Mouse (Mus musculus) stomach, embryonic 16.5 days (tissue): ENCODE measurements around the gene Nostrin. TPM values are rescaled to one million over a fixed set of nuclear protein-coding genes. Genes with fewer than 3 reads are reported as not detected.
A peak's percentile ranks its signal among the peaks of the same experiment; 100 is the strongest.

Experiments
- ATAC-seq: fragments of 200-750 bp; cut with Nextera tagmentation; 2 replicates; pipeline ENCODE4 v1.8.0; 2017; ENCODE audit warnings: moderate number of reproducible peaks, moderate TSS enrichment; ENCODE audit not compliant: insufficient read depth, low FRiP score
- H3K27ac ChIP-seq: fragments of 300-500 bp; sonication (generic); 2 replicates; pipeline ENCODE4 v1.5.1; 2014; ENCODE audit warnings: low read length
- H3K27me3 ChIP-seq: fragments of 300-500 bp; sonication (generic); 2 replicates; pipeline ENCODE4 v1.6.1; 2014; ENCODE audit warnings: low read length, control low read depth, mixed read lengths; ENCODE audit not compliant: control insufficient read depth, insufficient read depth
- H3K36me3 ChIP-seq: fragments of 300-500 bp; sonication (generic); 2 replicates; pipeline ENCODE4 v1.6.1; 2014; ENCODE audit warnings: low read length; ENCODE audit not compliant: control insufficient read depth, insufficient read depth
- H3K4me1 ChIP-seq: fragments of 300-500 bp; sonication (generic); 2 replicates; pipeline ENCODE4 v1.6.1; 2014; ENCODE audit warnings: low read length, control low read depth, mixed read lengths; ENCODE audit not compliant: control insufficient read depth, insufficient read depth
- H3K4me2 ChIP-seq: fragments of 300-500 bp; sonication (generic); 2 replicates; pipeline ENCODE4 v1.6.1; 2014; ENCODE audit warnings: low read depth, low read length, mixed read lengths
- H3K4me3 ChIP-seq: fragments of 300-500 bp; sonication (generic); replicated peaks from 2 replicates; pipeline ENCODE4 v1.5.1; 2014; ENCODE audit warnings: mild to moderate bottlenecking, low read length
- H3K9ac ChIP-seq: fragments of 300-500 bp; sonication (generic); 2 replicates; pipeline ENCODE4 v1.6.1; 2014; ENCODE audit warnings: low read length
- H3K9me3 ChIP-seq: fragments of 300-500 bp; sonication (generic); replicated peaks from 2 replicates; pipeline ENCODE4 v1.6.1; 2016; ENCODE audit warnings: low read length, control low read depth; ENCODE audit not compliant: control insufficient read depth
- WGBS: fragments of 180-500 bp; shearing (Covaris S2); extraction: QIAGEN DNeasy Blood & Tissue Kit; methylation state at CpG from one replicate; pipeline ENCODE4 v1.1.7; 2014; 5-methylcytosine and 5-hydroxymethylcytosine counted together
- polyA plus RNA-seq: library from polyadenylated mRNA; unstranded; fragments of >200 nt; fragmentation: Nextera tagmentation; extraction: Ambion mirVana; gene quantifications from 2 replicates; pipeline ENCODE4 v1.2.1, GENCODE M21; 2015

The Nostrin gene
- polyA plus RNA-seq, 1 experiment from 2014 or later: 12.8 TPM

DNA sequence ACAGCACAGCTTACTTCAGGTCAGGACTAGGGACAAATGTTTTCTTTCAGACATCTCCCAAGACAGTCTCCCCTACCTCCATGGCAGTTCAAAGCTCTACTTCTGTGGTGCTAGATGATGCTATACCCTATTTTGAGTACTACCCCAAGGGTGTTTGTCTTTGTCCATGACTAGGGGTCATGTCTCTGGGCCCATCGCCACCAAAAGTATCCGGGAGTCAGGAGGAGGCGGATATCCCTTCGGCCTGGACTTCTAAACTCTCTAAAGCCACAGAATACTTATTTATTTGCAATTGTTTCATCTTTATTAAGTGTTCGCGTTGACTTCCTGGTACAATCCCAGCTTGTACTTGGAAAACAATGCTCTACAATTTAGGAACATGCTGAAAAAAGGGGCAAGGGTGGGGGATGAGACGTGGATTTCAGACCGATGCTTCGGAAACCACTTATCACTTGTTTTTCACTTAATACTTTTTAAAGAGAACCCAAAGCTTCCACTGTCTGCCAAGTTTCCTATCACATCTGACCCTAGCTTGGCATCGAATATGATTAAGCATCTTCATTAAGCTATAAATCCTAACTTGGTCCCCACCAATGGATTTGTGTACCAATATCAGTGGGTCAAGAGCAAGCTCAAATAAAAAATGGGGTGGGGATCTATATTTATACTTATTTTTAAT, 1.9 kb downstream of the Nostrin start:
- no peaks in the 10 kb centered on the region for H3K36me3 ChIP-seq
- no peak overlapping the region for H3K27ac ChIP-seq
- H3K9ac ChIP-seq: no peak overlapping the region
- H3K4me3 ChIP-seq: no peak overlapping the region
- ATAC-seq: no peak
- peaks cover 15% of the 10 kb centered on the region for H3K4me1 ChIP-seq
- H3K4me2 ChIP-seq: no peak overlapping the region
- no peaks in the 10 kb centered on the region for H3K27me3 ChIP-seq
- H3K9me3 ChIP-seq: no peaks in the 10 kb centered on the region
- 79% methylated on average over 10 of the region's 10 CpGs for whole genome bisulfite sequencing

DNA sequence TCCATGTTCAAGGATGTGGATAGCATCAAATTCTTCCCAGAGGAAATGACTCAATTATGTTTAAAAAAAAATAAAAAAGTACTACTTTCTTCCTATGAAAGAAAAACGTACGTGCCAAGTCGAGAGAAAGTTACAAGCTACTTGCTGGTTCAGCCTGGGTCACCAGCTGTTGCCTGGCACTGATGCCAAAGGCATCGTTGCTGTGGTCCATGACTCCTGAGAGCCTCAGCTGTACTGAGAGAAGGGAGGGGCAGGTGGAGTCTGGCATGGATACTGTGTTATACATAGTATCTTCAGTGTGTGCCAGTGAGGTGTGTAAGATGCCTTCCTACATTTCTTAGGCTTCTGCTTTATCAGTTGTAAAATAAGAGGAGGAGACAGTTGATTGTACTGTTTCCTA, 3.2 kb downstream of the Nostrin start:
- Histone ChIP-seq H3K9ac (no peak overlapping the region), H3K27me3 (no peaks in the 10 kb centered on the region), H3K36me3 (no peaks in the 10 kb centered on the region), H3K9me3 (no peaks in the 10 kb centered on the region), H3K4me1 (peaks cover 15% of the 10 kb centered on the region), H3K27ac (no peak overlapping the region), H3K4me3 (no peak overlapping the region), H3K4me2 (no peak overlapping the region)
- 65% methylated on average over 4 of the region's 4 CpGs for WGBS
- ATAC-seq: no peak

DNA sequence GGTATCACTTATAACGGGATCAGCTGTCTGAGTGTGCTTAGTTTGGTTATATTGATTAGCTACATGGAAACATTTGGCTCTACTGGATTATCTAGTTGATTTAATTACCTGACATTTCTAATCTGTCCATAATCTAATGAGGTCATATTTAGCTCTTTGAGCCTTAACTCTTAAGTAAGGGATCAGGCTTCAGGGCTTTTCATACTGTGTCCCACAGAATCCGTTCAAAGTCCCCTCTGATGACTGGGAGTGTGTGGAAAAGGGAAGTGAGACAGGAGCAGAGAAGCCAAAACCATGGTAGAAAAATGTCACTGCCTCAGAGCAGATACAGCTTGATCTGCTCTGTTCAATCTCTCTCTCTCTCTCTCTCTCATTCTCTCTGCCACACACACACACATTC, 4.6 kb downstream of the Nostrin start:
- ATAC-seq: no peak
- Histone ChIP-seq H3K27ac (no peak overlapping the region), H3K9ac (no peak overlapping the region), H3K27me3 (no peaks in the 10 kb centered on the region), H3K4me1 (peaks cover 12% of the 10 kb centered on the region), H3K4me2 (no peak overlapping the region), H3K36me3 (no peaks in the 10 kb centered on the region), H3K4me3 (no peak overlapping the region), H3K9me3 (no peaks in the 10 kb centered on the region)
- WGBS: 60% methylated on average over 2 of the region's 2 CpGs

DNA sequence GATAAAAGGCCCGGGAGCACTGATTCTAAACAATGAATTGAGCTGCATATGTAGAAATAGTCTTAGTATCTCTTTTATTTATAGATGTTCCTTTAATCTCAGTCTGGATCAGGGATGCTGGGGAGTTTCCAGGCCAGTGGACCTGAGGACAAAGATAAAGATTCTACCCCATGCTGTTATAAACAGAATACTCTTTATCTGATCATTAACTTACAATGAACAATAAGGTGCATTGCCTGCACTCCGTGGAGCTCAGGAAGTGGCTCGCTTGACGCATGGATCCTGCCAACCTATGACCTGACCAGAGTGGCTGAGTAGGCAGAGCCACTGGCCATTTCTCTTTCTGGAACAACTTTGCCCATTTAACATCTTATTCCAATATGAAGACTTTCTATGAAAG, 5.2 kb downstream of the Nostrin start:
- peaks cover 6% of the 10 kb centered on the region for H3K4me1 ChIP-seq
- ATAC-seq: no peak
- no peak overlapping the region for H3K9ac ChIP-seq
- H3K4me3 ChIP-seq: no peak overlapping the region
- 58% methylated on average over 4 of the region's 4 CpGs for WGBS
- no peaks in the 10 kb centered on the region for H3K27me3 ChIP-seq
- H3K36me3 ChIP-seq: no peaks in the 10 kb centered on the region
- no peak overlapping the region for H3K27ac ChIP-seq
- H3K4me2 ChIP-seq: no peak overlapping the region
- no peaks in the 10 kb centered on the region for H3K9me3 ChIP-seq

DNA sequence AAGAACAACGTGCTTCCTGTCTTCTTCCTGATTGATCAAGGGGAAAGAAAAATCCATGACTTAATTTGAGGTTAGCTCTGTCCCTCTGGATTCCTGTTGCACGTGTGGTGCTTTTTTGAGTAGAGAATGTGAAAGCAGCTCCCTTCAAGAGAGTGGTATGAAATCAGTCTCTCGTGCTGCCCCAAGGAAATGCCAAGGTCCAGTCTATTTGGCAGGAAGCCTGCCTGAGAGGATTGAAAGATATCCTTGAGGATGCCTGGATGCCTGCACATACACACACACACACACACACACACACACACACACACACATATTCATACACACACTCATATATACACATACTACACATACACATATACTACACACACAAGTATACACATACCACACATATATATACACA, 13.1 kb downstream of the Nostrin start:
- H3K4me2 ChIP-seq: no peak overlapping the region
- H3K9ac ChIP-seq: no peak overlapping the region
- no peaks in the 10 kb centered on the region for H3K27me3 ChIP-seq
- H3K9me3 ChIP-seq: no peaks in the 10 kb centered on the region
- H3K4me3 ChIP-seq: no peak overlapping the region
- WGBS: 56% methylated on average over 3 of the region's 3 CpGs
- no peaks in the 10 kb centered on the region for H3K36me3 ChIP-seq
- H3K4me1 ChIP-seq: no peaks in the 10 kb centered on the region
- no peak overlapping the region for H3K27ac ChIP-seq
- ATAC-seq: no peak

DNA sequence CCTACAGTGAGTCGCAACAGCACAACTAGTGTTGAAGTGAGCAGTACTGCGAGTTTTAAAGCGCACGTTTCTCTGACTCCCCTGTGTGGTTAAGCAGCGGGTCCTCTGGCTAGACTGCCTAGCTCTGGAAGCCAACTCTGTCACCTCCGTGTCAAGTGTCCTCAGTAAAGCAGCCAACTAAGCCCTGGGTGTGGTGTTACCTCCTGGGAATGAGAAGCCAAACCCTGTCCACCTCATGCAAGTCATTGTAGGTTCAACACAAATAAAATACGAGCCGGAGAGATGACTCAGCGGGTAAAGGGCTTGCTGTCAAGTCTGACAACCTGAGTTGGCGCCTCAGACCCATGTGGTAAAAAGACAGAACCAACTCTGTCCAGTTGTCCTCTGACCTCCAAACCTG, 13.6 kb downstream of the Nostrin start:
- Histone ChIP-seq H3K9me3 (no peaks in the 10 kb centered on the region), H3K4me2 (no peak overlapping the region), H3K9ac (no peak overlapping the region), H3K4me3 (no peak overlapping the region), H3K4me1 (no peaks in the 10 kb centered on the region), H3K27me3 (no peaks in the 10 kb centered on the region), H3K27ac (no peak overlapping the region), H3K36me3 (no peaks in the 10 kb centered on the region)
- 81% methylated on average over 10 of the region's 10 CpGs for WGBS
- ATAC-seq: peak; percentile 40; the same call in 1 of the 2 replicates

DNA sequence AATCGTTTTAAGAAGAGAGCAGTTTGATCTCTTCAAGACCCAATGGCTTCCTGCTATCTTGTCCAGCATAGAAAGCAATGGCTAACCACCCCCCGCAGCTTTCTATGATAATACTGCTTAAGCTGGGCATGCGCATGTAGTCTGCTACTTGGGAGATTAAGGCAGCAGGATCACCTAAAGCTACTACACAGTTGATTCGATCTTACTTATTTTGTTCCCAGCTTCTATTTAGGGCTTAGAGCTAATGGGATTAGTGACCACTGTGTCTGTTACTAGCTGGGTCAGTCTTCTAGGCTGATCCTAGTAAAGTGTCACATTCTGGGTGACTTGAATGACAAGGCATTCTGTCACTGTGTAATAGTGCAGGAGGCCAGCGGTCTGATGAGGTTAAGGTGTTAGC, 15.2 kb downstream of the Nostrin start:
- H3K27me3 ChIP-seq: no peaks in the 10 kb centered on the region
- no peaks in the 10 kb centered on the region for H3K36me3 ChIP-seq
- no peak for ATAC-seq
- no peak overlapping the region for H3K4me2 ChIP-seq
- H3K9ac ChIP-seq: no peak overlapping the region
- H3K9me3 ChIP-seq: no peaks in the 10 kb centered on the region
- no peaks in the 10 kb centered on the region for H3K4me1 ChIP-seq
- H3K27ac ChIP-seq: no peak overlapping the region
- no peak overlapping the region for H3K4me3 ChIP-seq
- 77% methylated on average over 5 of the region's 5 CpGs for WGBS

DNA sequence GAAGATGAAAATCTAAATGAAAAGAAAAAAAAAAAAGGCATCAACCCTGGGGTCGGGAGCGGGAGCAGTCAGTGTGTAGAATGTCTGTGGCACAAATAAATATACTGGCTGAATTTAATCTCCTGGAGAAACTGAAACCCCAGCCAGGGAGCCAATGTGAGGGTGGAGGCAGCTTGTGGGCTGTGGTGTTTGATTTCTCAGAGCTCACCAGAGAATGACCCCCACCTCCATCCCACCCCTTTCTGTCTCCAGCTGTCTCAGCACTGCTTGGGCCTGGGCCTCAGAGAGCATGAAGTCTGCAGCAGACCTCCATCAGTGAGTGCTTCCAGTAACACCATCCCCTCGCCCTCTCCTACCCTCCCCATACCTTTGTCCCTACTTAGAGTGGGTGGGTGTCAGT, 20.3 kb downstream of the Nostrin start:
- H3K9ac ChIP-seq: no peak overlapping the region
- no peaks in the 10 kb centered on the region for H3K36me3 ChIP-seq
- no peaks in the 10 kb centered on the region for H3K4me1 ChIP-seq
- ATAC-seq: peak; percentile 17; the same call in 1 of the 2 replicates
- H3K27me3 ChIP-seq: no peaks in the 10 kb centered on the region
- H3K4me3 ChIP-seq: no peak overlapping the region
- WGBS: 46% methylated on average over 3 of the region's 3 CpGs
- no peak overlapping the region; the same call in 1 of the 2 replicates for H3K27ac ChIP-seq
- H3K4me2 ChIP-seq: no peak overlapping the region
- no peaks in the 10 kb centered on the region for H3K9me3 ChIP-seq

DNA sequence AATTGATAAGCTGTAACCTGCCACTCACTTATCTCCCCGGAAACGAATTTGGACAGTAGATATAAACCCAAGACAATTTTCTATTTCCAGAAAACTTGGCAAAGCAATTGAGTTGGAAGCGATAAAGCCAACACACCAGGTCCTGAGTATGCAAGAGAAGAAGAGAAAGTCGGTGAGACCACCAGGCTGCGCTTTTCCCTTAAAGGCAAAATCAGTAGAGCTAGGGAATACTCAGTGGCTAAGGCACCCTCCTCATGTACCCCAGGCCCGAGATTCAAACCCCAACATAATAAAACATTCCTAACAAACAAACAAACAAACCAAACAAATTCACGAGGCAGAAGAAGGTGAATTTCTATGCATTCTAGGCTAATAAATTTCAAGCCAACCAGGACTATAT, 20.7 kb downstream of the Nostrin start:
- H3K36me3 ChIP-seq: no peaks in the 10 kb centered on the region
- H3K9ac ChIP-seq: no peak overlapping the region
- WGBS: 57% methylated on average over 7 of the region's 7 CpGs
- H3K27me3 ChIP-seq: no peaks in the 10 kb centered on the region
- no peak overlapping the region; the same call in none of the 2 replicates for H3K27ac ChIP-seq
- H3K4me2 ChIP-seq: no peak overlapping the region
- H3K4me1 ChIP-seq: no peaks in the 10 kb centered on the region
- no peak for ATAC-seq
- H3K4me3 ChIP-seq: no peak overlapping the region
- no peaks in the 10 kb centered on the region for H3K9me3 ChIP-seq
